Mouse (Mus musculus): ENCODE results near the gene Inpp5f. TPM values are rescaled to one million over a fixed set of nuclear protein-coding genes. Genes with fewer than 3 reads are reported as not detected.
"Not testable (repeated sequence)": the region's sequence is repeated elsewhere in the genome, so short reads cannot be mapped to it uniquely, and the experiment has no call there.

Gene Inpp5f
- 40.6 and 44.0 TPM in 2 replicates for total RNA-seq (2014; fragmentation: Nextera tagmentation)
- total RNA-seq (2017), result 21.4 and 23.8 TPM in 2 replicates
- 5.6 and 7.6 TPM in 2 replicates for polyA plus RNA-seq (2012)

- ATAC-seq (ENCODE audit: extremely low read depth, insufficient number of reproducible peaks, low FRiP score, poor library complexity, severe bottlenecking), result peak; percentile 99
- TF ChIP-seq CTCF (IDR thresholded peaks at IDR 0.05; ENCODE audit: low read depth, low read length) (no peak), TAL1 (conservative IDR thresholded peaks at IDR 0.05; ENCODE audit: low read depth, low read length) (no peak), POLR2AphosphoS5 (IDR thresholded peaks at IDR 0.05; ENCODE audit: insufficient replicate concordance, low read depth, low read length) (no peak), GATA2 (IDR thresholded peaks at IDR 0.05; ENCODE audit: borderline replicate concordance, low read depth, low read length) (no peak), GATA1 (IDR thresholded peaks at IDR 0.05; ENCODE audit: borderline replicate concordance, low read length) (no peak)
- DNase-seq (ENCODE audit: low spot score), result peak; percentile 90
- no peaks in the 10 kb centered on the region for H3K9me3 ChIP-seq (replicated peaks)
- peak within 1 kb of the TSS; percentile 85 for H3K4me3 ChIP-seq (ENCODE audit: low read depth, low read length)
- peaks cover 37% of the 10 kb centered on the region for H3K4me1 ChIP-seq (ENCODE audit: insufficient read depth, low read depth, low read length)
- no peaks in the 10 kb centered on the region for H3K27me3 ChIP-seq (ENCODE audit: insufficient read depth, low read length)
- no peaks in the 10 kb centered on the region for H3K36me3 ChIP-seq (replicated peaks)
Measured at GRCm38 (mm10) chr7:128610897-128611798, at the start of gene Inpp5f. TSS of gene Inpp5f (plus strand) at chr7:128611328.

GRCm38 (mm10) chr7:128563373-128563772 lies 47.8 kb upstream of the Inpp5f start:
- no peaks in the 10 kb centered on the region for H3K36me3 ChIP-seq (replicated peaks)
- TF ChIP-seq GATA1 (IDR thresholded peaks at IDR 0.05; ENCODE audit: borderline replicate concordance, low read length) (no peak), CTCF (IDR thresholded peaks at IDR 0.05; ENCODE audit: low read depth, low read length) (peak; percentile 54), POLR2AphosphoS5 (IDR thresholded peaks at IDR 0.05; ENCODE audit: insufficient replicate concordance, low read depth, low read length) (no peak)
- peaks cover 25% of the 10 kb centered on the region for H3K4me1 ChIP-seq (ENCODE audit: insufficient read depth, low read depth, low read length)
- 0 out of 2 replicates have a peak, but pooled peaks have one; percentile 8 for ATAC-seq (ENCODE audit: extremely low read depth, insufficient number of reproducible peaks, low FRiP score, poor library complexity, severe bottlenecking)
- H3K27me3 ChIP-seq (ENCODE audit: insufficient read depth, low read length), result no peaks in the 10 kb centered on the region
- no peak overlapping the region for H3K4me3 ChIP-seq (ENCODE audit: low read depth, low read length)
- DNase-seq (ENCODE audit: low spot score), result no peak
- H3K9me3 ChIP-seq (replicated peaks), result no peaks in the 10 kb centered on the region

- no peaks in the 10 kb centered on the region for H3K36me3 ChIP-seq (replicated peaks)
- no peaks in the 10 kb centered on the region for H3K9me3 ChIP-seq (replicated peaks)
- no peak overlapping the region for H3K4me3 ChIP-seq (ENCODE audit: low read depth, low read length)
- H3K27me3 ChIP-seq (ENCODE audit: insufficient read depth, low read length), result no peaks in the 10 kb centered on the region
- ATAC-seq (ENCODE audit: extremely low read depth, insufficient number of reproducible peaks, low FRiP score, poor library complexity, severe bottlenecking) (no peak), DNase-seq (ENCODE audit: low spot score) (no peak)
- peaks cover 45% of the 10 kb centered on the region for H3K4me1 ChIP-seq (ENCODE audit: insufficient read depth, low read depth, low read length)
- TF ChIP-seq POLR2AphosphoS5 (IDR thresholded peaks at IDR 0.05; ENCODE audit: insufficient replicate concordance, low read depth, low read length) (no peak), TAL1 (conservative IDR thresholded peaks at IDR 0.05; ENCODE audit: low read depth, low read length) (no peak), GATA2 (IDR thresholded peaks at IDR 0.05; ENCODE audit: borderline replicate concordance, low read depth, low read length) (no peak), GATA1 (IDR thresholded peaks at IDR 0.05; ENCODE audit: borderline replicate concordance, low read length) (no peak), CTCF (IDR thresholded peaks at IDR 0.05; ENCODE audit: low read depth, low read length) (no peak)
Measured at GRCm38 (mm10) chr7:128566311-128566710, 44.8 kb upstream of the Inpp5f start.

GRCm38 (mm10) chr7:128567561-128568244 lies 43.4 kb upstream of the Inpp5f start:
- H3K4me3 ChIP-seq (ENCODE audit: low read depth, low read length), result no peak overlapping the region
- no peak for DNase-seq (ENCODE audit: low spot score)
- H3K36me3 ChIP-seq (replicated peaks), result no peaks in the 10 kb centered on the region
- no peak for ATAC-seq (ENCODE audit: extremely low read depth, insufficient number of reproducible peaks, low FRiP score, poor library complexity, severe bottlenecking)
- H3K4me1 ChIP-seq (ENCODE audit: insufficient read depth, low read depth, low read length), result peaks cover 56% of the 10 kb centered on the region
- H3K9me3 ChIP-seq (replicated peaks), result no peaks in the 10 kb centered on the region
- no peak for TF ChIP-seq GATA1 (IDR thresholded peaks at IDR 0.05; ENCODE audit: borderline replicate concordance, low read length)
- TF ChIP-seq TAL1 (conservative IDR thresholded peaks at IDR 0.05; ENCODE audit: low read depth, low read length), result no peak
- TF ChIP-seq CTCF (IDR thresholded peaks at IDR 0.05; ENCODE audit: low read depth, low read length), result no peak
- TF ChIP-seq POLR2AphosphoS5 (IDR thresholded peaks at IDR 0.05; ENCODE audit: insufficient replicate concordance, low read depth, low read length), result no peak
- TF ChIP-seq GATA2 (IDR thresholded peaks at IDR 0.05; ENCODE audit: borderline replicate concordance, low read depth, low read length), result no peak
- H3K27me3 ChIP-seq (ENCODE audit: insufficient read depth, low read length), result no peaks in the 10 kb centered on the region

- H3K4me3 ChIP-seq (ENCODE audit: low read depth, low read length); H3K36me3 ChIP-seq (replicated peaks); H3K27me3 ChIP-seq (ENCODE audit: insufficient read depth, low read length); H3K9me3 ChIP-seq (replicated peaks); ATAC-seq (ENCODE audit: extremely low read depth, insufficient number of reproducible peaks, low FRiP score, poor library complexity, severe bottlenecking); DNase-seq (ENCODE audit: low spot score): not testable (repeated sequence)
- peaks cover 53% of the 10 kb centered on the region for H3K4me1 ChIP-seq (ENCODE audit: insufficient read depth, low read depth, low read length)
Measured at GRCm38 (mm10) chr7:128569429-128569828, 41.7 kb upstream of the Inpp5f start.

GRCm38 (mm10) chr7:128569987-128570656 lies 41.0 kb upstream of the Inpp5f start:
- DNase-seq (ENCODE audit: low spot score), result peak; percentile 75
- TF ChIP-seq GATA1 (IDR thresholded peaks at IDR 0.05; ENCODE audit: borderline replicate concordance, low read length) (no peak), CTCF (IDR thresholded peaks at IDR 0.05; ENCODE audit: low read depth, low read length) (no peak), GATA2 (IDR thresholded peaks at IDR 0.05; ENCODE audit: borderline replicate concordance, low read depth, low read length) (no peak), TAL1 (conservative IDR thresholded peaks at IDR 0.05; ENCODE audit: low read depth, low read length) (no peak), POLR2AphosphoS5 (IDR thresholded peaks at IDR 0.05; ENCODE audit: insufficient replicate concordance, low read depth, low read length) (no peak)
- Histone ChIP-seq H3K4me3 (ENCODE audit: low read depth, low read length) (no peak overlapping the region; the same call in 1 of the 2 replicates), H3K36me3 (replicated peaks) (no peaks in the 10 kb centered on the region), H3K27me3 (ENCODE audit: insufficient read depth, low read length) (no peaks in the 10 kb centered on the region), H3K9me3 (replicated peaks) (no peaks in the 10 kb centered on the region), H3K4me1 (ENCODE audit: insufficient read depth, low read depth, low read length) (peaks cover 47% of the 10 kb centered on the region)
- peak; percentile 89 for ATAC-seq (ENCODE audit: extremely low read depth, insufficient number of reproducible peaks, low FRiP score, poor library complexity, severe bottlenecking)

- not testable (repeated sequence) for H3K27me3 ChIP-seq (ENCODE audit: insufficient read depth, low read length); DNase-seq (ENCODE audit: low spot score); H3K36me3 ChIP-seq (replicated peaks); H3K4me3 ChIP-seq (ENCODE audit: low read depth, low read length); H3K9me3 ChIP-seq (replicated peaks)
- H3K4me1 ChIP-seq (ENCODE audit: insufficient read depth, low read depth, low read length), result peaks cover 44% of the 10 kb centered on the region
- ATAC-seq (ENCODE audit: extremely low read depth, insufficient number of reproducible peaks, low FRiP score, poor library complexity, severe bottlenecking), result peak; percentile 45
Measured at GRCm38 (mm10) chr7:128570657-128571056, 40.5 kb upstream of the Inpp5f start.

Measured in G1E (cell line).